Mouse (Mus musculus): ENCODE data around the gene Tbl1x. TPM values are rescaled to one million over a fixed set of nuclear protein-coding genes. Genes with fewer than 3 reads are reported as not detected.
A peak's percentile ranks its signal among the peaks of the same experiment; 100 is the strongest.

Gene Tbl1x
- polyA plus RNA-seq, 1 experiment from 2014 or later = 67.5 TPM

- H3K36me3 ChIP-seq (ENCODE audit: control insufficient read depth, insufficient read depth, low read length) = no peaks in the 10 kb centered on the region
- WGBS = 64% methylated on average over 2 of the region's 2 CpGs
- no peak for ATAC-seq (ENCODE audit: low read depth)
Measured at GRCm38 (mm10) chrX:77608947-77609703, 98.3 kb downstream of the Tbl1x start.

GRCm38 (mm10) chrX:77611938-77612337 lies 101.1 kb downstream of the Tbl1x start:
- H3K9me3 ChIP-seq (ENCODE audit: control insufficient read depth, low read length) = no peaks in the 10 kb centered on the region
- no peak overlapping the region for H3K4me2 ChIP-seq (ENCODE audit: low read depth, low read length)
- H3K27ac ChIP-seq (replicated peaks; ENCODE audit: low read depth, low read length) = no peak overlapping the region
- ATAC-seq (ENCODE audit: low read depth) (no peak), DNase-seq (ENCODE audit: low spot score) (no peak)
- no peaks in the 10 kb centered on the region for H3K27me3 ChIP-seq (replicated peaks; ENCODE audit: control insufficient read depth, insufficient read depth, low read length)
- H3K4me3 ChIP-seq (ENCODE audit: low read depth, low read length) = no peak overlapping the region
- H3K36me3 ChIP-seq (ENCODE audit: control insufficient read depth, insufficient read depth, low read length) = no peaks in the 10 kb centered on the region
- no peak overlapping the region for H3K9ac ChIP-seq (ENCODE audit: low read depth, low read length)
- no peaks in the 10 kb centered on the region for H3K4me1 ChIP-seq (ENCODE audit: control insufficient read depth, insufficient read depth, low read length)
- WGBS = 74% methylated on average over 3 of the region's 3 CpGs

More at GRCm38 (mm10) chrX:77608947-77609703, 98.3 kb downstream of the Tbl1x start:
- H3K9ac ChIP-seq (ENCODE audit: low read depth, low read length) = no peak overlapping the region
- no peaks in the 10 kb centered on the region for H3K4me1 ChIP-seq (ENCODE audit: control insufficient read depth, insufficient read depth, low read length)
- no peaks in the 10 kb centered on the region for H3K9me3 ChIP-seq (ENCODE audit: control insufficient read depth, low read length)
- H3K27me3 ChIP-seq (replicated peaks; ENCODE audit: control insufficient read depth, insufficient read depth, low read length) = no peaks in the 10 kb centered on the region
- DNase-seq (ENCODE audit: low spot score) = no peak
- H3K27ac ChIP-seq (replicated peaks; ENCODE audit: low read depth, low read length) = no peak overlapping the region
- no peak overlapping the region for H3K4me3 ChIP-seq (ENCODE audit: low read depth, low read length)
- H3K4me2 ChIP-seq (ENCODE audit: low read depth, low read length) = no peak overlapping the region

GRCm38 (mm10) chrX:77613041-77613440 lies 102.2 kb downstream of the Tbl1x start:
- Histone ChIP-seq H3K27me3 (replicated peaks; ENCODE audit: control insufficient read depth, insufficient read depth, low read length) (no peaks in the 10 kb centered on the region), H3K4me1 (ENCODE audit: control insufficient read depth, insufficient read depth, low read length) (no peaks in the 10 kb centered on the region), H3K27ac (replicated peaks; ENCODE audit: low read depth, low read length) (no peak overlapping the region), H3K4me2 (ENCODE audit: low read depth, low read length) (no peak overlapping the region), H3K4me3 (ENCODE audit: low read depth, low read length) (no peak overlapping the region), H3K9ac (ENCODE audit: low read depth, low read length) (no peak overlapping the region), H3K9me3 (ENCODE audit: control insufficient read depth, low read length) (no peaks in the 10 kb centered on the region), H3K36me3 (ENCODE audit: control insufficient read depth, insufficient read depth, low read length) (no peaks in the 10 kb centered on the region)
- no peak for ATAC-seq (ENCODE audit: low read depth)
- 100% methylated on average over 1 of the region's 1 CpGs for WGBS
- DNase-seq (ENCODE audit: low spot score) = no peak

- no peak overlapping the region for H3K4me3 ChIP-seq (ENCODE audit: low read depth, low read length)
- H3K9ac ChIP-seq (ENCODE audit: low read depth, low read length) = no peak overlapping the region
- DNase-seq (ENCODE audit: low spot score) = peak; percentile 1
- no peak for ATAC-seq (ENCODE audit: low read depth)
- H3K36me3 ChIP-seq (ENCODE audit: control insufficient read depth, insufficient read depth, low read length) = no peaks in the 10 kb centered on the region
- H3K4me1 ChIP-seq (ENCODE audit: control insufficient read depth, insufficient read depth, low read length) = no peaks in the 10 kb centered on the region
- no peaks in the 10 kb centered on the region for H3K9me3 ChIP-seq (ENCODE audit: control insufficient read depth, low read length)
- H3K27me3 ChIP-seq (replicated peaks; ENCODE audit: control insufficient read depth, insufficient read depth, low read length) = no peaks in the 10 kb centered on the region
- H3K27ac ChIP-seq (replicated peaks; ENCODE audit: low read depth, low read length) = no peak overlapping the region
- 67% methylated on average over 4 of the region's 4 CpGs for WGBS
- H3K4me2 ChIP-seq (ENCODE audit: low read depth, low read length) = no peak overlapping the region
Measured at GRCm38 (mm10) chrX:77615735-77616293, 105.0 kb downstream of the Tbl1x start.

GRCm38 (mm10) chrX:77617368-77618144 lies 106.7 kb downstream of the Tbl1x start:
- no peaks in the 10 kb centered on the region for H3K9me3 ChIP-seq (ENCODE audit: control insufficient read depth, low read length)

GRCm38 (mm10) chrX:77630439-77630838 lies 119.6 kb downstream of the Tbl1x start:
- no peak for ATAC-seq (ENCODE audit: low read depth)
- H3K27me3 ChIP-seq (replicated peaks; ENCODE audit: control insufficient read depth, insufficient read depth, low read length) = no peaks in the 10 kb centered on the region
- no peak overlapping the region for H3K27ac ChIP-seq (replicated peaks; ENCODE audit: low read depth, low read length)
- H3K4me2 ChIP-seq (ENCODE audit: low read depth, low read length) = no peak overlapping the region
- no peak overlapping the region for H3K4me3 ChIP-seq (ENCODE audit: low read depth, low read length)
- no peaks in the 10 kb centered on the region for H3K36me3 ChIP-seq (ENCODE audit: control insufficient read depth, insufficient read depth, low read length)
- whole genome bisulfite sequencing = 74% methylated on average over 2 of the region's 2 CpGs
- no peaks in the 10 kb centered on the region for H3K4me1 ChIP-seq (ENCODE audit: control insufficient read depth, insufficient read depth, low read length)
- H3K9ac ChIP-seq (ENCODE audit: low read depth, low read length) = no peak overlapping the region
- DNase-seq (ENCODE audit: low spot score) = no peak
- H3K9me3 ChIP-seq (ENCODE audit: control insufficient read depth, low read length) = no peaks in the 10 kb centered on the region

More at GRCm38 (mm10) chrX:77617368-77618144, 106.7 kb downstream of the Tbl1x start:
- Histone ChIP-seq H3K27me3 (replicated peaks; ENCODE audit: control insufficient read depth, insufficient read depth, low read length) (no peaks in the 10 kb centered on the region), H3K4me3 (ENCODE audit: low read depth, low read length) (no peak overlapping the region), H3K9ac (ENCODE audit: low read depth, low read length) (no peak overlapping the region), H3K4me2 (ENCODE audit: low read depth, low read length) (no peak overlapping the region), H3K4me1 (ENCODE audit: control insufficient read depth, insufficient read depth, low read length) (no peaks in the 10 kb centered on the region), H3K36me3 (ENCODE audit: control insufficient read depth, insufficient read depth, low read length) (no peaks in the 10 kb centered on the region), H3K27ac (replicated peaks; ENCODE audit: low read depth, low read length) (no peak overlapping the region)
- ATAC-seq (ENCODE audit: low read depth) = no peak
- WGBS = 71% methylated on average over 6 of the region's 6 CpGs
- DNase-seq (ENCODE audit: low spot score) = no peak

GRCm38 (mm10) chrX:77636499-77636898 lies 125.7 kb downstream of the Tbl1x start:
- Histone ChIP-seq H3K9ac (ENCODE audit: low read depth, low read length) (no peak overlapping the region), H3K4me2 (ENCODE audit: low read depth, low read length) (no peak overlapping the region), H3K9me3 (ENCODE audit: control insufficient read depth, low read length) (no peaks in the 10 kb centered on the region), H3K36me3 (ENCODE audit: control insufficient read depth, insufficient read depth, low read length) (no peaks in the 10 kb centered on the region), H3K27me3 (replicated peaks; ENCODE audit: control insufficient read depth, insufficient read depth, low read length) (no peaks in the 10 kb centered on the region), H3K27ac (replicated peaks; ENCODE audit: low read depth, low read length) (no peak overlapping the region), H3K4me3 (ENCODE audit: low read depth, low read length) (no peak overlapping the region), H3K4me1 (ENCODE audit: control insufficient read depth, insufficient read depth, low read length) (no peaks in the 10 kb centered on the region)
- 43% methylated on average over 3 of the region's 3 CpGs for WGBS
- DNase-seq (ENCODE audit: low spot score) (peak; percentile 4), ATAC-seq (ENCODE audit: low read depth) (no peak)

- H3K4me1 ChIP-seq (ENCODE audit: control insufficient read depth, insufficient read depth, low read length) = no peaks in the 10 kb centered on the region
Measured at GRCm38 (mm10) chrX:77638076-77638475, 127.3 kb downstream of the Tbl1x start.

More at GRCm38 (mm10) chrX:77638076-77638475, 127.3 kb downstream of the Tbl1x start:
- peak; percentile 64 for DNase-seq (ENCODE audit: low spot score)
- 7% methylated on average over 3 of the region's 3 CpGs for WGBS
- H3K27me3 ChIP-seq (replicated peaks; ENCODE audit: control insufficient read depth, insufficient read depth, low read length) = no peaks in the 10 kb centered on the region
- ATAC-seq (ENCODE audit: low read depth) = no peak
- H3K9ac ChIP-seq (ENCODE audit: low read depth, low read length) = no peak overlapping the region
- H3K36me3 ChIP-seq (ENCODE audit: control insufficient read depth, insufficient read depth, low read length) = no peaks in the 10 kb centered on the region
- H3K4me2 ChIP-seq (ENCODE audit: low read depth, low read length) = no peak overlapping the region
- no peak overlapping the region for H3K4me3 ChIP-seq (ENCODE audit: low read depth, low read length)
- no peaks in the 10 kb centered on the region for H3K9me3 ChIP-seq (ENCODE audit: control insufficient read depth, low read length)
- no peak overlapping the region for H3K27ac ChIP-seq (replicated peaks; ENCODE audit: low read depth, low read length)
